Mouse (Mus musculus): ENCODE data around the gene Lgals3bp.

The Lgals3bp gene

GRCm38 (mm10) chr11:118346395-118347096 lies 55.3 kb downstream of the Lgals3bp start:
- H3K27me3 ChIP-seq (ENCODE audit: insufficient read depth, low read length): peaks cover 19% of the 10 kb centered on the region
- H3K36me3 ChIP-seq (ENCODE audit: insufficient read depth, low read length): no peaks in the 10 kb centered on the region
- no peak for TF ChIP-seq NANOG (IDR thresholded peaks at IDR 0.05; ENCODE audit: borderline replicate concordance, low read length)
- TF ChIP-seq CTCF (conservative IDR thresholded peaks at IDR 0.05; ENCODE audit: low read length): no peak
- no peak for TF ChIP-seq POU5F1 (IDR thresholded peaks at IDR 0.05; ENCODE audit: borderline replicate concordance, low read length)
- H3K4me3 ChIP-seq (replicated peaks; ENCODE audit: low read length): no peak overlapping the region
- H3K9me3 ChIP-seq (ENCODE audit: low read length): no peaks in the 10 kb centered on the region
- H3K4me1 ChIP-seq (replicated peaks; ENCODE audit: low read depth, low read length): peaks cover 36% of the 10 kb centered on the region

GRCm38 (mm10) chr11:118345693-118346092 lies 56.2 kb downstream of the Lgals3bp start:
- Histone ChIP-seq H3K4me1 (replicated peaks; ENCODE audit: low read depth, low read length) (peaks cover 41% of the 10 kb centered on the region), H3K36me3 (ENCODE audit: insufficient read depth, low read length) (no peaks in the 10 kb centered on the region), H3K9me3 (ENCODE audit: low read length) (no peaks in the 10 kb centered on the region), H3K27me3 (ENCODE audit: insufficient read depth, low read length) (peaks cover 12% of the 10 kb centered on the region), H3K4me3 (replicated peaks; ENCODE audit: low read length) (no peak overlapping the region)
- TF ChIP-seq NANOG (IDR thresholded peaks at IDR 0.05; ENCODE audit: borderline replicate concordance, low read length) (no peak), CTCF (conservative IDR thresholded peaks at IDR 0.05; ENCODE audit: low read length) (no peak), POU5F1 (IDR thresholded peaks at IDR 0.05; ENCODE audit: borderline replicate concordance, low read length) (no peak)

DNA sequence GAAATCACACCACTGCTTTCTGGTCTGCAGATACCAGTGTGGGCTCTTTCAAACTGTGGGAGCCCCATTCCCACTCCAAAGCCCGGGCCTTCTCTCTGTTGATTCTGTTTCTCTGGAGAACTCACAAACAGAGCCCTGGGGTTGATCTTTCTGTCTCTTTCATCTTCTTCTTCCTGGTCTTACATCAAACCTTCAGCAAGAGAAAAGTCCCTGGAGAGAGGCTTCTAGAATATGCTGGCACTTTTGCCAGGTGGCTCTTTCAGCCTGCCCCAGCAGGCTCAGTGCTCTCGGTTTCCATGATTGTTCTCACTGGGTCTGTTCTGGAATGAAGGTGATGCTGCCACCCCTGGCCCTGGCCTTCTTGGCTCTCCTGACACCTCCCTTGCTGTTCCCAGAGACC lies 58.3 kb downstream of the Lgals3bp start:
- no peaks in the 10 kb centered on the region for H3K36me3 ChIP-seq (ENCODE audit: insufficient read depth, low read length)
- no peak for TF ChIP-seq POU5F1 (IDR thresholded peaks at IDR 0.05; ENCODE audit: borderline replicate concordance, low read length)
- TF ChIP-seq CTCF (conservative IDR thresholded peaks at IDR 0.05; ENCODE audit: low read length): no peak
- no peak for TF ChIP-seq NANOG (IDR thresholded peaks at IDR 0.05; ENCODE audit: borderline replicate concordance, low read length)
- H3K4me3 ChIP-seq (replicated peaks; ENCODE audit: low read length): no peak overlapping the region
- no peaks in the 10 kb centered on the region for H3K9me3 ChIP-seq (ENCODE audit: low read length)
- peaks cover 28% of the 10 kb centered on the region for H3K4me1 ChIP-seq (replicated peaks; ENCODE audit: low read depth, low read length)
- H3K27me3 ChIP-seq (ENCODE audit: insufficient read depth, low read length): peaks cover 12% of the 10 kb centered on the region

Measured in E14TG2a.4 (cell line).